Mouse (Mus musculus) G1E (cell line): ENCODE data around the gene Gm16253.

Source experiments
- CTCF ChIP-seq: IDR thresholded peaks from 2 replicates; pipeline ENCODE4 v1.5.1; 2012; ENCODE audit warnings: low read depth, low read length, inconsistent platforms, mixed read lengths
- POLR2AphosphoS5 ChIP-seq: IDR thresholded peaks from 2 replicates; pipeline ENCODE4 v1.6.1; 2012; ENCODE audit warnings: low read depth, low read length, inconsistent platforms; ENCODE audit not compliant: insufficient replicate concordance

- TF ChIP-seq CTCF (no peak), POLR2AphosphoS5 (no peak)
Observed at GRCm38 (mm10) chr3:96540740-96541139, 36.0 kb upstream of the Gm16253 start.
